Mouse (Mus musculus): ENCODE results near the gene Sod2. TPM values are rescaled to one million over a fixed set of nuclear protein-coding genes. Genes with fewer than 3 reads are reported as not detected.
"Not testable (repeated sequence)": the region's sequence is repeated elsewhere in the genome, so short reads cannot be mapped to it uniquely, and the experiment has no call there.

Sod2 gene
- polyA plus RNA-seq (2016; fragmentation: Nextera tagmentation; extraction: Ambion mirVana), result 162 TPM in 2 replicates

- peaks cover 13% of the 10 kb centered on the region for H3K36me3 ChIP-seq
- peak within 1 kb of the TSS; percentile 88 for H3K4me3 ChIP-seq
- H3K4me2 ChIP-seq, result peak within 1 kb of the TSS; percentile 93
- not testable (repeated sequence) for H3K9me3 ChIP-seq (replicated peaks); ATAC-seq; H3K27me3 ChIP-seq (replicated peaks)
- 92% methylated on average over 2 of the region's 2 CpGs for WGBS (ENCODE audit: insufficient replicate concordance)
- peak within 1 kb of the TSS; percentile 89; the same call in 1 of the 2 replicates for H3K9ac ChIP-seq
- H3K4me1 ChIP-seq, result peaks cover 33% of the 10 kb centered on the region
- peak within 1 kb of the TSS; percentile 94 for H3K27ac ChIP-seq
Observed at GRCm38 (mm10) chr17:13006546-13006945, at the start of gene Sod2. Gene Sod2 (plus strand): TSS chr17:13006846.

GRCm38 (mm10) chr17:12959377-12959776 lies 47.3 kb upstream of the Sod2 start:
- peaks cover 21% of the 10 kb centered on the region for H3K4me1 ChIP-seq
- peak overlapping the region; percentile 26; the same call in 1 of the 2 replicates for H3K4me3 ChIP-seq
- H3K27me3 ChIP-seq (replicated peaks); H3K9me3 ChIP-seq (replicated peaks); H3K27ac ChIP-seq; ATAC-seq: not testable (repeated sequence)
- WGBS (ENCODE audit: insufficient replicate concordance), result 51% methylated on average over 2 of the region's 2 CpGs
- H3K4me2 ChIP-seq, result peak overlapping the region; percentile 56
- H3K36me3 ChIP-seq, result peaks cover 25% of the 10 kb centered on the region
- H3K9ac ChIP-seq, result 0 out of 2 replicates have a peak overlapping the region, but pooled peaks have one; percentile 31

- peak within 1 kb of the TSS; percentile 76 for H3K9ac ChIP-seq
- H3K4me3 ChIP-seq, result peak within 1 kb of the TSS; percentile 75
- H3K9me3 ChIP-seq (replicated peaks), result no peaks in the 10 kb centered on the region
- H3K27me3 ChIP-seq (replicated peaks), result no peaks in the 10 kb centered on the region
- WGBS (ENCODE audit: insufficient replicate concordance), result under 1% methylated on average over 41 of the region's 42 CpGs
- peaks cover 25% of the 10 kb centered on the region for H3K36me3 ChIP-seq
- peak within 1 kb of the TSS; percentile 83 for H3K4me2 ChIP-seq
- peaks cover 21% of the 10 kb centered on the region for H3K4me1 ChIP-seq
- peak within 1 kb of the TSS; percentile 87 for H3K27ac ChIP-seq
- peak; percentile 98 for ATAC-seq
Observed at GRCm38 (mm10) chr17:12960331-12960873, 46.2 kb upstream of the Sod2 start, which contains the start of gene Acat2. Gene Acat2 (minus strand): TSS chr17:12960747.

DNA sequence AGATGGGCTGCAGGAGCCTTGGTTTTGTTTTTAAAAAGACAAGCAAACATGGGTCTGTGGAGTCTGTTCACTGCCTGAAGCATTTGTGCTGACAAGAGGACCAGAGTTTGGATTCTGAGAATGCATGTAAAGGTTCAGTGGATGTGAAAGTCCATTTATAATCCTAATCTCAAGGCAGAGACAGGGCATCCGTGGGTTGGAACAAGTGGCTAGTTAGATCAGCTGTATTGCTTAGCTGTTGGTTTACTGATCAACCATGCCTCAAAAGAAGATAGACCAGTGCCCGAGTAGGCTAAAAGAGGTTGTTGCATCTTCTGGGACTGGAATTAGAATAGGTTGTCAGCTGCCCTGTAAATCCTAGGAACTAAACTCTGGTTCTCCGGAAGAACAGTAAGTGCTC lies 43.2 kb upstream of the Sod2 start:
- ATAC-seq, result no peak
- peaks cover 30% of the 10 kb centered on the region for H3K36me3 ChIP-seq
- no peaks in the 10 kb centered on the region for H3K27me3 ChIP-seq (replicated peaks)
- WGBS (ENCODE audit: insufficient replicate concordance), result 65% methylated on average over 3 of the region's 3 CpGs
- no peaks in the 10 kb centered on the region for H3K9me3 ChIP-seq (replicated peaks)
- no peak overlapping the region for H3K9ac ChIP-seq
- H3K4me1 ChIP-seq, result peaks cover 21% of the 10 kb centered on the region
- no peak overlapping the region for H3K27ac ChIP-seq
- no peak overlapping the region for H3K4me2 ChIP-seq
- H3K4me3 ChIP-seq, result no peak overlapping the region

- no peak overlapping the region for H3K4me3 ChIP-seq
- 0 out of 2 replicates have a peak, but pooled peaks cover under 1% of the 10 kb centered on the region for H3K4me1 ChIP-seq
- H3K27me3 ChIP-seq (replicated peaks), result no peaks in the 10 kb centered on the region
- WGBS (ENCODE audit: insufficient replicate concordance), result 98% methylated on average over 2 of the region's 2 CpGs
- ATAC-seq, result no peak
- H3K9me3 ChIP-seq (replicated peaks), result no peaks in the 10 kb centered on the region
- H3K36me3 ChIP-seq, result peaks cover 57% of the 10 kb centered on the region
- no peak overlapping the region for H3K9ac ChIP-seq
- no peak overlapping the region for H3K4me2 ChIP-seq
- H3K27ac ChIP-seq, result no peak overlapping the region
Observed at GRCm38 (mm10) chr17:12967173-12967572, 39.5 kb upstream of the Sod2 start.

DNA sequence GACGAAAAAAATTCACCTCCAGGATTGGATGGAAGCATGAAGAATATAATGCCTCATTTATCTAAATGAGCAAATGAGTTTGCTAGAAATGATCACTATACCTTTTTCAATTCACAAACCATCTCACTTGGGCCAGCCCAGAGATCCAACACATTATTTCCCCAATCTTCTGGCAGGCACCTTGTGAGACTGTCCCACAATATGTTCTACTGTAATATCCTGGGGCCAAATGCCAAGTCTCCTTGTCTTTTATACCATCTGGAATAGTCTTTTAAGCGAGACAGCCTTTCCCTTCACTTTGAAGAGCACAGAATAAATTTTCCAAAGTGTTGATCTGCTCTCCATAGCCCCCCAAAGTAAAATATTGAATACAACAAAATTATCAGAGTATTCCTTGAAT lies 32.8 kb upstream of the Sod2 start:
- Histone ChIP-seq H3K9ac (no peak overlapping the region), H3K9me3 (replicated peaks) (no peaks in the 10 kb centered on the region), H3K4me2 (no peak overlapping the region), H3K27ac (no peak overlapping the region), H3K27me3 (replicated peaks) (no peaks in the 10 kb centered on the region), H3K4me3 (no peak overlapping the region), H3K4me1 (no peaks in the 10 kb centered on the region), H3K36me3 (peaks cover 80% of the 10 kb centered on the region)
- WGBS (ENCODE audit: insufficient replicate concordance), result 80% methylated on average over 2 of the region's 2 CpGs
- ATAC-seq, result no peak

DNA sequence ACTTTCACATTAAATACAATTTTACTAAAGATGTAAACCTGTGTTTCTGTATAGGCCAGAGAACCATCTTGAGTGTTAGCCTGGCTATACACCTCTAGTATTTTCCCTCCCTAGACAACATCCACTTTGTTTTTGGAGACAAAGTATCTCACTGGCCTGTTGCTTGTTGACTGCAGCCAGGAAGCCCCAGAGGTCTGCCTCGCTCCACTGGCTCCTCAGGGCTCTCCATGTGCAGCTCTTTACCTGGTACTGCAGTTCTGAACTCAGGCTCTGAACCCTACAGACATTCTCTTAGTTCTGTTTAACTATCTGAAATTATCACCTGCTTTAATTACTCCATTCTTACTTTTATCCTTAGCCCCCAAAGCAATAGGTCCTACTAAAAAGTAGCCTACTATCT lies 28.1 kb upstream of the Sod2 start:
- Histone ChIP-seq H3K4me3 (no peak overlapping the region), H3K27ac (no peak overlapping the region), H3K36me3 (peaks cover 86% of the 10 kb centered on the region), H3K4me1 (no peaks in the 10 kb centered on the region), H3K27me3 (replicated peaks) (no peaks in the 10 kb centered on the region), H3K9ac (no peak overlapping the region), H3K4me2 (no peak overlapping the region), H3K9me3 (replicated peaks) (no peaks in the 10 kb centered on the region)
- ATAC-seq, result no peak
- 97% methylated on average over 1 of the region's 1 CpGs for WGBS (ENCODE audit: insufficient replicate concordance)

DNA sequence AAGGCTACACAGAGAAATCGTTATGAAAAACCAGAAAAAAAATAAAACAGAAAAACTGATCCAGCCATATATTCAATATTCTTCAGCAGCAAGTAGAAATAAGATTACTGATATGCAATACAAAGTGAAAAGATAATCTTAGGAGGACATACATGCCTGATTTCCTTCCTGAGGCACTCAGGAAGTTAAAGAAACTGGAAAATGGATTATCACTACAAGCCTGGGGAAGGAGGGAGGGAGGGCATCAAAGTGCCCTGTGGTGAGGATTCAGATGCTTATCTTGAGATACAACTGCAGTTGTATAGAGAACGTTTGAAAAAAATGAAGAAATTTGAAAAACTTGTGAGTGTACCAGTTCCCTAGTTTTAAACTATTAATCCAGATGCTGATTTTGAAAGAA lies 22.7 kb upstream of the Sod2 start:
- Histone ChIP-seq H3K4me3 (no peak overlapping the region), H3K4me2 (no peak overlapping the region), H3K9me3 (replicated peaks) (no peaks in the 10 kb centered on the region), H3K27ac (no peak overlapping the region), H3K27me3 (replicated peaks) (no peaks in the 10 kb centered on the region), H3K36me3 (peaks cover 92% of the 10 kb centered on the region), H3K9ac (no peak overlapping the region), H3K4me1 (peaks cover 21% of the 10 kb centered on the region)
- no peak for ATAC-seq
- 43% methylated on average over 2 of the region's 2 CpGs for WGBS (ENCODE audit: insufficient replicate concordance)

GRCm38 (mm10) chr17:12988096-12988495 lies 18.6 kb upstream of the Sod2 start:
- H3K27ac ChIP-seq; H3K9me3 ChIP-seq (replicated peaks); H3K9ac ChIP-seq; H3K4me2 ChIP-seq; ATAC-seq; H3K27me3 ChIP-seq (replicated peaks); H3K4me3 ChIP-seq: not testable (repeated sequence)
- 80% methylated on average over 8 of the region's 8 CpGs for WGBS (ENCODE audit: insufficient replicate concordance)
- Histone ChIP-seq H3K36me3 (peaks cover 57% of the 10 kb centered on the region), H3K4me1 (peaks cover 36% of the 10 kb centered on the region)

- H3K4me3 ChIP-seq, result peak overlapping the region; percentile 99
- no peak for ATAC-seq
- H3K27ac ChIP-seq, result peak overlapping the region; percentile 99
- peaks cover 31% of the 10 kb centered on the region for H3K36me3 ChIP-seq
- 30% methylated on average over 8 of the region's 8 CpGs for WGBS (ENCODE audit: insufficient replicate concordance)
- H3K9me3 ChIP-seq (replicated peaks), result no peaks in the 10 kb centered on the region
- peak overlapping the region; percentile 100 for H3K9ac ChIP-seq
- H3K4me2 ChIP-seq, result peak overlapping the region; percentile 80
- peaks cover 44% of the 10 kb centered on the region for H3K4me1 ChIP-seq
- no peaks in the 10 kb centered on the region for H3K27me3 ChIP-seq (replicated peaks)
Observed at GRCm38 (mm10) chr17:12990567-12991145, 16.0 kb upstream of the Sod2 start.

DNA sequence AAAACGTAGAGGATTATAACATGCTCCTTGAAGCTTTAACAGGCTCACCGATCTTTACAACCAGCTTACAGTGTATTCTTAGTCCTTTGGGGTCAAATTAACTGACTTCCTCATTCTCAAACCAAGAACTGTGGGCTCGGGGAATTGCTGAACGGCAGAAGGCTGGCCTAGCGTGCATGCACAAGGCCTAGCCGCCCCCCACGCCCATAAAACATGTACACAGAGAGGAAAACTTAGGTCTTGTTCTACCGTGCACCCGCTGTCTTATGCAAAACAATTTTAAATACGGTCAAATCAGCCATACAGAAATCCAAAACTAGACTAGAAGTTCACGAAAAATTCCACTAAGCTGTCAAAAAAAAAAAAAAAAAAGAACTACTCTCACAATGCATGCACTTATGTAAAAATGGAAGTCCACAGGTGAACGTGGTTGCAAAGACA lies 15.4 kb upstream of the Sod2 start:
- Histone ChIP-seq H3K9me3 (replicated peaks) (no peaks in the 10 kb centered on the region), H3K4me3 (peak overlapping the region; percentile 99), H3K27me3 (replicated peaks) (no peaks in the 10 kb centered on the region), H3K36me3 (peaks cover 26% of the 10 kb centered on the region), H3K27ac (peak overlapping the region; percentile 99), H3K4me2 (peak overlapping the region; percentile 80), H3K4me1 (peaks cover 42% of the 10 kb centered on the region), H3K9ac (peak overlapping the region; percentile 100)
- ATAC-seq, result no peak
- 1% methylated on average over 12 of the region's 12 CpGs for WGBS (ENCODE audit: insufficient replicate concordance)

GRCm38 (mm10) chr17:12991635-12992358 lies 14.8 kb upstream of the Sod2 start:
- Histone ChIP-seq H3K4me3 (peak overlapping the region; percentile 99), H3K9me3 (replicated peaks) (no peaks in the 10 kb centered on the region), H3K27me3 (replicated peaks) (no peaks in the 10 kb centered on the region), H3K4me2 (peak overlapping the region; percentile 80), H3K27ac (peak overlapping the region; percentile 99), H3K4me1 (peaks cover 39% of the 10 kb centered on the region), H3K9ac (peak overlapping the region; percentile 100), H3K36me3 (peaks cover 21% of the 10 kb centered on the region)
- WGBS (ENCODE audit: insufficient replicate concordance), result 3% methylated on average over 73 of the region's 84 CpGs
- ATAC-seq, result peak; percentile 92
